Mouse (Mus musculus): ENCODE results near the gene Krt84. TPM values are rescaled to one million over a fixed set of nuclear protein-coding genes. Genes with fewer than 3 reads are reported as not detected.

Krt84 gene
- polyA plus RNA-seq, 1 experiment from 2014 or later = not detected

- POLR2A ChIA-PET = no interaction called here
- in situ Hi-C loops (cut with MboI; ENCODE audit: low pct_unique_long_range_greater_than_20kb) = loop anchor here (5.0 kb wide), 2 partner anchors 38 to 153 kb away; no protein-coding TSS in a partner anchor
Observed at GRCm38 (mm10) chr15:101495266-101495665, 37.4 kb downstream of the Krt84 start.

GRCm38 (mm10) chr15:101494203-101494602, 38.4 kb downstream of the Krt84 start:
- in situ Hi-C loops (cut with MboI; ENCODE audit: low pct_unique_long_range_greater_than_20kb) = no loop called here
- no peaks in the 10 kb centered on the region for H3K27me3 ChIP-seq
- ATAC-seq (no peak), DNase-seq (ENCODE audit: low read depth, low spot score) (no peak)
- no peak for TF ChIP-seq CTCF (IDR thresholded peaks at IDR 0.05)
- CTCF ChIA-PET = no interaction called here
- POLR2A ChIA-PET = no interaction called here

More at GRCm38 (mm10) chr15:101495266-101495665, 37.4 kb downstream of the Krt84 start:
- ATAC-seq (no peak), DNase-seq (ENCODE audit: low read depth, low spot score) (no peak)
- no peak for TF ChIP-seq CTCF (IDR thresholded peaks at IDR 0.05)
- CTCF ChIA-PET = interaction anchor here (1.1 to 3.5 kb wide), 3 partner anchors 108 to 157 kb away, joined by 3 to 23 read pairs (median 4); no protein-coding TSS in a partner anchor
- H3K27me3 ChIP-seq = no peaks in the 10 kb centered on the region

GRCm38 (mm10) chr15:101493713-101494112, 38.9 kb downstream of the Krt84 start:
- no peak for DNase-seq (ENCODE audit: low read depth, low spot score)
- in situ Hi-C loops (cut with MboI; ENCODE audit: low pct_unique_long_range_greater_than_20kb) = no loop called here
- no peak for TF ChIP-seq CTCF (IDR thresholded peaks at IDR 0.05)
- CTCF ChIA-PET = interaction anchor here (1.8 kb wide), 1 partner anchor 13 kb away, joined by 6 read pairs; no protein-coding TSS in a partner anchor
- POLR2A ChIA-PET = no interaction called here
- H3K27me3 ChIP-seq = no peaks in the 10 kb centered on the region
- no peak for ATAC-seq

GRCm38 (mm10) chr15:101492718-101493117, 39.9 kb downstream of the Krt84 start:
- TF ChIP-seq CTCF (IDR thresholded peaks at IDR 0.05) = no peak
- POLR2A ChIA-PET = no interaction called here
- ATAC-seq (no peak), DNase-seq (ENCODE audit: low read depth, low spot score) (no peak)
- CTCF ChIA-PET = interaction anchor here (0.9 to 1.8 kb wide), 2 partner anchors 14 to 165 kb away, joined by 4 to 6 read pairs; no protein-coding TSS in a partner anchor
- in situ Hi-C loops (cut with MboI; ENCODE audit: low pct_unique_long_range_greater_than_20kb) = no loop called here
- no peaks in the 10 kb centered on the region for H3K27me3 ChIP-seq

- in situ Hi-C loops (cut with MboI; ENCODE audit: low pct_unique_long_range_greater_than_20kb) = no loop called here
- POLR2A ChIA-PET = no interaction called here
- H3K27me3 ChIP-seq = no peaks in the 10 kb centered on the region
- no peak for ATAC-seq
- no peak for DNase-seq (ENCODE audit: low read depth, low spot score)
- no peak for TF ChIP-seq CTCF (IDR thresholded peaks at IDR 0.05)
- CTCF ChIA-PET = no interaction called here
Observed at GRCm38 (mm10) chr15:101491431-101491830, 41.2 kb downstream of the Krt84 start, which contains the start of gene Krt83. TSS of gene Krt83 (minus strand) at chr15:101491512.

GRCm38 (mm10) chr15:101485911-101486635, 46.5 kb downstream of the Krt84 start:
- POLR2A ChIA-PET = no interaction called here
- ATAC-seq (no peak), DNase-seq (ENCODE audit: low read depth, low spot score) (no peak)
- in situ Hi-C loops (cut with MboI; ENCODE audit: low pct_unique_long_range_greater_than_20kb) = no loop called here
- H3K27me3 ChIP-seq = no peaks in the 10 kb centered on the region
- CTCF ChIA-PET = interaction anchor here (0.8 kb wide), 1 partner anchor 12 kb away, joined by 3 read pairs; no protein-coding TSS in a partner anchor
- no peak for TF ChIP-seq CTCF (IDR thresholded peaks at IDR 0.05)

- TF ChIP-seq CTCF (IDR thresholded peaks at IDR 0.05) = no peak
- ATAC-seq = peak; percentile 13
- H3K27me3 ChIP-seq = no peaks in the 10 kb centered on the region
- ChIA-PET POLR2A (no interaction called here), CTCF (interaction anchor here (1.1 kb wide), 1 partner anchor 12 kb away, joined by 4 read pairs; no protein-coding TSS in a partner anchor)
- no peak for DNase-seq (ENCODE audit: low read depth, low spot score)
- in situ Hi-C loops (cut with MboI; ENCODE audit: low pct_unique_long_range_greater_than_20kb) = no loop called here
Observed at GRCm38 (mm10) chr15:101484939-101485338, 47.7 kb downstream of the Krt84 start.

GRCm38 (mm10) chr15:101483646-101484045, 49.0 kb downstream of the Krt84 start:
- no peak for TF ChIP-seq CTCF (IDR thresholded peaks at IDR 0.05)
- ATAC-seq (no peak), DNase-seq (ENCODE audit: low read depth, low spot score) (no peak)
- peaks cover 4% of the 10 kb centered on the region for H3K27me3 ChIP-seq
- ChIA-PET CTCF (no interaction called here), POLR2A (no interaction called here)
- in situ Hi-C loops (cut with MboI; ENCODE audit: low pct_unique_long_range_greater_than_20kb) = no loop called here

- ATAC-seq = no peak
- CTCF ChIA-PET = no interaction called here
- DNase-seq (ENCODE audit: low read depth, low spot score) = no peak
- peaks cover 13% of the 10 kb centered on the region for H3K27me3 ChIP-seq
- POLR2A ChIA-PET = no interaction called here
- in situ Hi-C loops (cut with MboI; ENCODE audit: low pct_unique_long_range_greater_than_20kb) = no loop called here
- TF ChIP-seq CTCF (IDR thresholded peaks at IDR 0.05) = no peak
Observed at GRCm38 (mm10) chr15:101482056-101482455, 50.6 kb downstream of the Krt84 start.

- TF ChIP-seq CTCF (IDR thresholded peaks at IDR 0.05) = no peak
- in situ Hi-C loops (cut with MboI; ENCODE audit: low pct_unique_long_range_greater_than_20kb) = no loop called here
- ATAC-seq = no peak
- peaks cover 16% of the 10 kb centered on the region for H3K27me3 ChIP-seq
- ChIA-PET CTCF (no interaction called here), POLR2A (interaction anchor here (0.6 kb wide), 1 partner anchor 31 kb away, joined by 3 read pairs; no protein-coding TSS in a partner anchor)
- DNase-seq (ENCODE audit: low read depth, low spot score) = no peak
Observed at GRCm38 (mm10) chr15:101479666-101480060, 53.0 kb downstream of the Krt84 start.

GRCm38 (mm10) chr15:101479007-101479665, 53.5 kb downstream of the Krt84 start:
- no peak for ATAC-seq
- CTCF ChIA-PET = no interaction called here
- no peak for TF ChIP-seq CTCF (IDR thresholded peaks at IDR 0.05)

More at GRCm38 (mm10) chr15:101479007-101479665, 53.5 kb downstream of the Krt84 start:
- in situ Hi-C loops (cut with MboI; ENCODE audit: low pct_unique_long_range_greater_than_20kb) = no loop called here
- no peak for DNase-seq (ENCODE audit: low read depth, low spot score)
- peaks cover 16% of the 10 kb centered on the region for H3K27me3 ChIP-seq
- POLR2A ChIA-PET = interaction anchor here (0.6 kb wide), 1 partner anchor 30 kb away, joined by 3 read pairs; no protein-coding TSS in a partner anchor

Other genes with a start within 250 kb of the Krt84 start
- gene Atg101, start 248.5 kb downstream of the Krt84 start, polyA plus RNA-seq (2021) = 48.6 TPM
- gene 6030408B16Rik, start 239.6 kb downstream of the Krt84 start, polyA plus RNA-seq (2021) = not detected
- gene Krt80, start 162.7 kb downstream of the Krt84 start, polyA plus RNA-seq (2021) = 16.7 TPM
- gene Krt7, start 121.8 kb downstream of the Krt84 start, polyA plus RNA-seq (2021) = 5.1 TPM
- not detected for gene Krt87, start 94.0 kb downstream of the Krt84 start, polyA plus RNA-seq (2021)
- gene Krt88, start 85.1 kb downstream of the Krt84 start, polyA plus RNA-seq (2021) = not detected
- not detected for gene Krt81, start 69.1 kb downstream of the Krt84 start, polyA plus RNA-seq (2021)
- gene Krt86, start 59.3 kb downstream of the Krt84 start, polyA plus RNA-seq (2021) = not detected
- not detected for gene Krt83, start 41.3 kb downstream of the Krt84 start, polyA plus RNA-seq (2021)
- gene Gm49425, start 15.6 kb downstream of the Krt84 start, polyA plus RNA-seq (2021) = not detected
- gene Krt82, start 17.8 kb upstream of the Krt84 start, polyA plus RNA-seq (2021) = not detected
- gene Krt90, start 30.1 kb upstream of the Krt84 start, polyA plus RNA-seq (2021) = 0.27 TPM
- gene Krt75, start 41.1 kb upstream of the Krt84 start, polyA plus RNA-seq (2021) = not detected
- gene Gm5414, start 95.4 kb upstream of the Krt84 start, polyA plus RNA-seq (2021) = not detected
- gene Gm5478, start 114.6 kb upstream of the Krt84 start, polyA plus RNA-seq (2021) = not detected
- not detected for gene Krt6b, start 147.5 kb upstream of the Krt84 start, polyA plus RNA-seq (2021)
- gene Krt6a, start 161.5 kb upstream of the Krt84 start, polyA plus RNA-seq (2021) = not detected
- gene Krt5, start 180.1 kb upstream of the Krt84 start, polyA plus RNA-seq (2021) = 0.03 TPM
- gene Krt71, start 210.3 kb upstream of the Krt84 start, polyA plus RNA-seq (2021) = not detected

All from Patski (cell line).